Mouse (Mus musculus) neural tube, embryonic 11.5 days (tissue): ENCODE data around the gene S100pbp. TPM values are rescaled to one million over a fixed set of nuclear protein-coding genes. Genes with fewer than 3 reads are reported as not detected.

ENCODE experiments used
- ATAC-seq: fragments of 200-750 bp; cut with Nextera tagmentation; 2 replicates; pipeline ENCODE4 v1.8.0; 2017; ENCODE audit warnings: moderate number of reproducible peaks, mild to moderate bottlenecking, moderate TSS enrichment, moderate library complexity; ENCODE audit not compliant: insufficient read depth, low FRiP score, low TSS enrichment
- DNase-seq: peaks from one replicate; pipeline ENCODE4 v3.0.0-alpha.2; 2015; ENCODE audit warnings: low spot score
- H3K27ac ChIP-seq: fragments of 300-500 bp; sonication (generic); 2 replicates; pipeline ENCODE4 v1.5.1; 2014; ENCODE audit warnings: low read depth, mild to moderate bottlenecking, low read length
- H3K27me3 ChIP-seq: fragments of 300-500 bp; sonication (generic); 2 replicates; pipeline ENCODE4 v1.6.1; 2014; ENCODE audit warnings: mild to moderate bottlenecking, low read length, mixed read lengths; ENCODE audit not compliant: control insufficient read depth, insufficient read depth
- H3K36me3 ChIP-seq: fragments of 300-500 bp; sonication (generic); 2 replicates; pipeline ENCODE4 v1.6.1; 2014; ENCODE audit warnings: mild to moderate bottlenecking, low read length, moderate library complexity, mixed read lengths; ENCODE audit not compliant: control insufficient read depth, insufficient read depth
- H3K4me1 ChIP-seq: fragments of 300-500 bp; sonication (generic); 2 replicates; pipeline ENCODE4 v1.6.1; 2014; ENCODE audit warnings: low read length, mixed read lengths; ENCODE audit not compliant: control insufficient read depth, insufficient read depth
- H3K4me2 ChIP-seq: fragments of 300-500 bp; sonication (generic); 2 replicates; pipeline ENCODE4 v1.6.1; 2014; ENCODE audit warnings: low read depth, mild to moderate bottlenecking, moderate library complexity
- H3K4me3 ChIP-seq: fragments of 300-500 bp; sonication (generic); 2 replicates; pipeline ENCODE4 v1.5.1; 2014; ENCODE audit warnings: low read depth, low read length
- H3K9ac ChIP-seq: fragments of 300-500 bp; sonication (generic); 2 replicates; pipeline ENCODE4 v1.6.1; 2014; ENCODE audit warnings: mild to moderate bottlenecking, low read length
- H3K9me3 ChIP-seq: fragments of 300-500 bp; sonication (generic); 2 replicates; pipeline ENCODE4 v1.6.1; 2016; ENCODE audit warnings: low read length; ENCODE audit not compliant: control insufficient read depth
- WGBS: fragments of 180-500 bp; shearing (Covaris S2); extraction: QIAGEN DNeasy Blood & Tissue Kit; methylation state at CpG from one replicate; pipeline ENCODE4 v1.1.7; 2014; 5-methylcytosine and 5-hydroxymethylcytosine counted together
- polyA plus RNA-seq: library from polyadenylated mRNA; unstranded; fragments of >200 nt; fragmentation: Nextera tagmentation; extraction: Ambion mirVana; gene quantifications from 2 replicates; pipeline ENCODE4 v1.2.1, GENCODE M21; 2014

Gene S100pbp
- polyA plus RNA-seq, result 21.3 and 21.5 TPM in 2 replicates

DNA sequence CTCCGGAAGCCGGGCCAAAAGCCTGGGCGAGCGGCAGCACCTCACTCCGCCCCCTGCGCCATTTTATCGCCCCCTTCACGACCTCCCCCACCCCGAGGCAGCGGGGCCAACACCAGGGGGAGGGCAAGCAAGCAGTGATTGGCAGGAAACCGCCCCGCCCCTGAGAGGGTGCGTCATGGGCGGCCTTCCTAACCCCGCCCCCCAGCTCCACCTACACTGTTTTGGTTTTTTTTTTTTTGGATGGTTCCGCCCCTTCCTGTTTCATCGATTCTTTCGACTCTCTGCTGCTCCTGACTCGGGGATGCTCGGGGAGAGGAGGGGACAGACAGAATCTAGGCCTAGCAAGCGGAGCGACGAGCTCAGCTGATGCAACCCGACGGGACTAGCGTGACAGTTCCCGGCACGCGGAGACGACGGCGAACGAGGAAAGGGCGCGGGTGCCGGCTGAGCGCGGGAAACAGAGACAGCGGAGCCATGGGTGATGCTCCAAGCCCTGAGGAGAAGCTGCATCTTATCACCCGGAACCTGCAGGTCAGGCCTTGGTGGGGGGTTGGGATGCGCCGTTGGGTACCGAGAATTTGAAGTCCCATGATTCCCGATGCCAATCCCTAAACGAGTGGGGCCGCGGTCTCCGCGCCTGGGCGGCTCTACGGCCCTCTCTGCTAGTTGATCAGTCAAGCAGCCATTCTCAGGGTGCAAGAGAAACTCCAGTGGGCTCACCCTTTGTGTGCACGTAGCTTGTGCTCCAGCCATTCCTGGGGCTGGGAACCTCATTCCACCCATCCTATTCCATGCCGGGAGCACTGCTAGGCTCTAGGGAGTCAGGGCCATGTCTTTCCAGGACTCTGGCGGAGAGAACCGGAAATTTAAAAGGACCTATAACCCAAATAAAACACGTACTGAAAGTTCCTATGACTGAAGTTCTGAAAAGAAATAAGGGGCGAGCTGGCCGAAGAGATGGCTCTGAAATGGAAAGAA is at the start of gene S100pbp, which contains the start of gene Yars:
Gene S100pbp, minus strand, starts transcription at position 186 of the 978 bp plus-strand sequence.
Gene Yars, plus strand, starts transcription at position 219 of the 978 bp plus-strand sequence.
- H3K9me3 ChIP-seq, result no peaks in the 10 kb centered on the region
- H3K36me3 ChIP-seq, result no peaks in the 10 kb centered on the region
- peak within 1 kb of the TSS; percentile 81 for H3K4me3 ChIP-seq
- WGBS, result under 1% methylated on average over 58 of the region's 58 CpGs
- peaks cover 10% of the 10 kb centered on the region; the same call in 1 of the 2 replicates for H3K4me1 ChIP-seq
- peak within 1 kb of the TSS; percentile 86 for H3K9ac ChIP-seq
- DNase-seq (peak; percentile 99), ATAC-seq (peak; percentile 86)
- no peaks in the 10 kb centered on the region for H3K27me3 ChIP-seq
- H3K27ac ChIP-seq, result peak within 1 kb of the TSS; percentile 85
- H3K4me2 ChIP-seq, result peak within 1 kb of the TSS; percentile 82

- Histone ChIP-seq H3K9ac (peak overlapping the region; percentile 65), H3K4me3 (peak overlapping the region; percentile 81), H3K27me3 (no peaks in the 10 kb centered on the region), H3K4me2 (peak overlapping the region; percentile 94), H3K9me3 (no peaks in the 10 kb centered on the region), H3K4me1 (peaks cover 13% of the 10 kb centered on the region; the same call in 1 of the 2 replicates), H3K36me3 (no peaks in the 10 kb centered on the region), H3K27ac (no peak overlapping the region)
- ATAC-seq (peak; percentile 87), DNase-seq (peak; percentile 90)
- under 1% methylated on average over 26 of the region's 29 CpGs for WGBS
These were observed 49.5 kb upstream of the S100pbp start for GRCm38 (mm10) chr4:129239075-129239474.

DNA sequence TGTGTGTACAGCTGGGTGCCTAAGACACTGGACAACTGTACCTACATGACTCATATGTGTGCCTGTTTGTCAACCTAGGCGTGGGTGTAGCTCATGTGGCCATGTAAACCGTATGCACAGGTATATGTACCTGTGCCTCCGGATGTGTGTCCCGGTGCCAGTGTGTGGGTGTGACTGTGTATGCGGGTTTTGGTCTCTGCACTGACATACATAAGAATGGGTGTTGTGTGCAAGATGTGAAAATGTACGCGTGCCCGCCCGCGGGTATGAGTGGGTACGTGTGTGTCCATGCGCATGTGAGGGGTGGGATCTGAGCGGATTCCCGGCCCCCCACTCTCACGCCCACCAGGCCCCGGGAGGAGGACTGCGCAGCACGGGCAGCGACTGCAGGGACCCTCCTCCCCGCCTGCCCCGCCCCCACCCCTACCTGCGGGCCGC is 49.1 kb upstream of the S100pbp start:
- Histone ChIP-seq H3K27ac (no peak overlapping the region), H3K4me3 (peak overlapping the region; percentile 81), H3K4me2 (peak overlapping the region; percentile 94), H3K4me1 (peaks cover 13% of the 10 kb centered on the region; the same call in 1 of the 2 replicates), H3K9ac (peak overlapping the region; percentile 65), H3K36me3 (no peaks in the 10 kb centered on the region), H3K27me3 (no peaks in the 10 kb centered on the region), H3K9me3 (no peaks in the 10 kb centered on the region)
- under 1% methylated on average over 22 of the region's 23 CpGs for WGBS
- peak; percentile 65 for ATAC-seq
- no peak for DNase-seq

- no peak overlapping the region for H3K27ac ChIP-seq
- H3K4me3 ChIP-seq, result peak overlapping the region; percentile 81
- H3K4me1 ChIP-seq, result peaks cover 16% of the 10 kb centered on the region; the same call in 1 of the 2 replicates
- 7% methylated on average over 21 of the region's 21 CpGs for WGBS
- no peaks in the 10 kb centered on the region for H3K36me3 ChIP-seq
- H3K9ac ChIP-seq, result peak overlapping the region; percentile 65
- H3K27me3 ChIP-seq, result no peaks in the 10 kb centered on the region
- ATAC-seq, result no peak
- peak; percentile 64 for DNase-seq
- no peaks in the 10 kb centered on the region for H3K9me3 ChIP-seq
- peak overlapping the region; percentile 94 for H3K4me2 ChIP-seq
These were observed 48.4 kb upstream of the S100pbp start for GRCm38 (mm10) chr4:129237843-129238441.

DNA sequence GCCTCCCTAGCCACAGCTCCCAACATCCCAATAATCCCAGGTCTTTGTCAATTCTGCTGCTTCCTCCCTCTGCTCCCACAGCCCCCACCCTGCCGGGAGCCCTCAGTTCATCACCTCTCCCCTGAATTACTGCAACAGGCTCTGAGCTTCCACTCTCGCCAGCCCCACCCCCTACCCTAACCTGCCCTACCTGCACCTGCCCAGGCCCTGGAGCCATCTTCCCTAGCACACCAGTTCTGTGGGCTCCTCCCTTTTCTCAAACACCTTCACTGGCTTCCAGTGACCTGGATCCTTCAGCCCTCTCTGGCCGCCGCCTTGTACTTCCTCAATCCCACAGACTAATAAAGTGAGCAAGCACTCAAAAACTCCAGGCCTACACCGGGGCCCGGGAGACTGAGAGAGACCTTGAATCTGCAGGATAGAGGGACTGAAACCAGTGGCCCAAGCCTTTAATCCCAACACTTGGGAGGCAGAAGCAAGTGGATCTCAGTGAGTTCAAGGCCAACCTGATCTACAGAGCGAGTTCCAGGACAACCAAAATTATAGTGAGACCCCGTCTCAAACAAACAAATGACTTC is 46.8 kb upstream of the S100pbp start:
- DNase-seq, result no peak
- Histone ChIP-seq H3K4me3 (no peak overlapping the region), H3K4me2 (no peak overlapping the region), H3K27me3 (no peaks in the 10 kb centered on the region), H3K36me3 (no peaks in the 10 kb centered on the region), H3K27ac (no peak overlapping the region), H3K4me1 (peaks cover 13% of the 10 kb centered on the region; the same call in 1 of the 2 replicates), H3K9me3 (no peaks in the 10 kb centered on the region), H3K9ac (no peak overlapping the region)
- no peak for ATAC-seq
- 87% methylated on average over 8 of the region's 8 CpGs for WGBS

GRCm38 (mm10) chr4:129235147-129235546 is 45.6 kb upstream of the S100pbp start:
- DNase-seq, result no peak
- Histone ChIP-seq H3K4me1 (peaks cover 13% of the 10 kb centered on the region; the same call in 1 of the 2 replicates), H3K9ac (no peak overlapping the region), H3K4me2 (no peak overlapping the region), H3K4me3 (no peak overlapping the region), H3K36me3 (no peaks in the 10 kb centered on the region), H3K9me3 (no peaks in the 10 kb centered on the region), H3K27ac (no peak overlapping the region), H3K27me3 (no peaks in the 10 kb centered on the region)
- 83% methylated on average over 3 of the region's 3 CpGs for WGBS
- no peak for ATAC-seq

DNA sequence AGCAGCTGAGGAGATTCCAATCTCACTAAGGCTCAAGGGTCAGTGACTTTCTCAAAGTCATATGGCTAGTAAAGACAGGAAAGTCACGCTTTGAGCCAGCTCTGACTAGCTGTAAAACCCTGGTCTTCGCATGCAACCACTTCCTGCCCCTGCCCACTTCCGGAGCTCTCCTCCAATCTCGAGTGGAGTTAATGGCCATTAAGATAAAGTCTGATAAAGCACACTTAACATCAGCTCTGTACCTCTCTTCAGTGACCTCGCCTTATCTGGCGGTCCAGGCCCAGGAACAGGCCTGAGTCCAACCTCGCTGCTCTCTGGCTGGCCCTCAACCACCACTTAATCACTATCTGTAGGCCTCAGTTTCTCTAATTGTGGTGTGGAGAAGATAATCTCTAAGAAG is 45.0 kb upstream of the S100pbp start:
- ATAC-seq (no peak), DNase-seq (no peak)
- 76% methylated on average over 7 of the region's 7 CpGs for WGBS
- H3K27me3 ChIP-seq, result no peaks in the 10 kb centered on the region
- peaks cover 13% of the 10 kb centered on the region; the same call in 1 of the 2 replicates for H3K4me1 ChIP-seq
- no peaks in the 10 kb centered on the region for H3K9me3 ChIP-seq
- H3K27ac ChIP-seq, result no peak overlapping the region
- no peak overlapping the region for H3K4me3 ChIP-seq
- H3K36me3 ChIP-seq, result no peaks in the 10 kb centered on the region
- no peak overlapping the region for H3K4me2 ChIP-seq
- no peak overlapping the region for H3K9ac ChIP-seq

DNA sequence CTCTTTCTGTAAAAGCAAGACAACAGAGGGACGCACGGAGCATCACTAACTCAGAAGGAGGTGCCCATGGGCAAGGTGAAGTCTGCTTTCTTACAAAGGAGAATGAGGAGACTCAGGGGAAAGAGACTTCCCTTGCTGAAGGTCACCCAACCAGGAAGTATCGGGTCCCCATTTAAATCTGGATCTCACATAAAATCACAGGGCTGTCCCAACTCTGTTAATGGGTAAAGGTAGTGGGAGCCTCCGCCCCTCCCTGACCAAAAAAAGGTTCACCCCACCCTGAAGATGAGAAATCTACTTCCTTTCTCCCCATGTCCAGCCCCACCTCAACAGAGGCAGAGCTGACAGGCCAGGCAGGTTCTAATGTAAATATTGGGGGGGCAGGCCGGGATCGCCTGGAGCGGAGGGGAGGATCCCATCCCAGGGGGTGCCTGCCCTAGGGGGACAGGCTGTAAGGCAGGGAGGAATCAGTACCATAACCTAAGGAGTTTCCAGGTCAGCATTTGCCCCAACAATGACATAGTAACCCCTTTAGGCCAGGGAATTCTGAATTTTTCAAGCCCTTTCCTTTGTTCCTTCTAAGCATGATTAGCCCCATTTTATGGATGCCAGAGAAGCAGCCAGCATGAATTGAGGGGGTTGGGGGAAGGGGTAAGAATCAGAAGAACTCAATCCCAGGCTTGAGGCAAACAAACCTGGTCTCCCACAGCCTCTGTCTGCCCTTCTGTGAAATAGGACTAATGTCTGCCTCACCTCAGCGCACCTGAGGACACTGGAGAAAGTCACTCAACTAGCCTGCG is 43.2 kb upstream of the S100pbp start:
- 78% methylated on average over 9 of the region's 9 CpGs for WGBS
- DNase-seq (no peak), ATAC-seq (no peak)
- H3K4me1 ChIP-seq, result peaks cover 12% of the 10 kb centered on the region
- no peaks in the 10 kb centered on the region for H3K27me3 ChIP-seq
- H3K4me2 ChIP-seq, result no peak overlapping the region
- no peak overlapping the region for H3K4me3 ChIP-seq
- H3K27ac ChIP-seq, result no peak overlapping the region
- no peak overlapping the region for H3K9ac ChIP-seq
- no peaks in the 10 kb centered on the region for H3K36me3 ChIP-seq
- no peaks in the 10 kb centered on the region for H3K9me3 ChIP-seq
